Mouse (Mus musculus) cerebral cortex, adult 2 months (tissue): ENCODE data around the gene Gm7942.

ENCODE experiments used
- WGBS: fragments of 180-500 bp; shearing (Covaris S2); methylation state at CpG from one replicate; pipeline ENCODE4 v1.1.7; 2018; 5-methylcytosine and 5-hydroxymethylcytosine counted together

The Gm7942 gene

DNA sequence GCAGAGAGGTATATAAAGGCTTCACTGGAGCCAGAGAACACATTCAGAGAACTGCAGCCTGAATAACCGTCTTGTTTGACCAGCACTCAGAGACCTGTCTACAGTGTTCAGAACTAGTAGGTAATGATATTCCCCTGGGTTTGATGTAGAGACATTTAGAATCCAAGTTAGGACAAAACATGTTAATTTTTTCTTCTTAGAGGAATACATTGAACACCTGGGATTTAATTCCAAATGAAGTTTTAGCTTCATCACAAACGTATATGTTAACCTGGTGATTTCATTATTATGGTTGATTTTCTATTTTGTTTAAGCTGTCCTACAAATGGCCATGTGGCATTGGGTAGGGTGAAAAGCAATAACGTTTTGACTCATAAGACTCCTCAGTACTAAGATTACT is at the start of gene Gm7942:
Gene Gm7942 (plus strand): TSS at position 301 of the 400 bp plus-strand sequence.
- WGBS, result no CpG with 5 or more reads among the region's 3 CpGs
